Mouse (Mus musculus): ENCODE measurements around the gene St7l.

St7l gene

DNA sequence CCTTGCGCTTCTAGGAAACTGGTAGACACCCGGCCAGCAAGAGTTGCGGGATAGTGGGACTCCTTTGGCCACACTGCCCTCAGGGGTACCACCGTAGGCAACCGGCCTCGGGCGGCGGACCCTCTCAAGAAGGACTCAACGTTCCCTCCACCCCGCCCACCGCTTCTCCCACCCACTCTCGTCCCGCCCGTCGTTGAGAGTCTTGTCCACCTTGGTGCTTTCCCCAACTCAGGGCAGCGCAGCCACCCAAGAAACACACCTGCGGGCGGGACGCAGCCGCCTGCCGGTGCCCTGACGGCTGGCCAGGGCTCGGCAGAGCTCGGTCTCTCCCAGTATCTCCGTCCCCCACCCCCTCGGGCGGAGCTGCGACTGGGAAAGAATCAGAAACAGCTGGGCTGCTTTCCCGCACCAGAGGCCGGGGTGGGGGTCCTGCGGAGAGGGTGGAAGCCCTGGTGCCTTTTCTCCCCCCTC is 98.4 kb downstream of the St7l start:
- in situ Hi-C loops (cut with MboI; ENCODE audit: low sequenced_read_pairs) = no loop called here

DNA sequence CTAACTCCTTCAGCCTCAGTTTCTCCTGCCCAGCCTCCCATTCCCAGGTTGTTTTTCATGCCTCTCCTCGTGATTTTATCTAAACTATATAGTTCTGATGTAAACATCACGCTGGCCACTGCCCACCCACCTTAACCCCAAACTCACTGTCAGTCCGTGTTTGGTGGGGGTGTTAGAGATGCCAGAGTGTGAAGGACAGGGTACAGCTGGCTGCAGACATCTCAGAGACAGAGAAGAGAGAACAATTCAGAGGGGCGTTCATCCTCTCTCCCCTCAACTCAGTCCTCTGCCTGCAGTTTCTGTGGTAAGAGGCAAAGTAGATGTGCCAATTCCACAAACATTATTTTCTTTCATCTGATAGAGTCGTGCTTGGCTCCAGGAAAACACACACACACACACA is 99.1 kb downstream of the St7l start:
- in situ Hi-C loops (cut with MboI; ENCODE audit: low sequenced_read_pairs) = no loop called here

DNA sequence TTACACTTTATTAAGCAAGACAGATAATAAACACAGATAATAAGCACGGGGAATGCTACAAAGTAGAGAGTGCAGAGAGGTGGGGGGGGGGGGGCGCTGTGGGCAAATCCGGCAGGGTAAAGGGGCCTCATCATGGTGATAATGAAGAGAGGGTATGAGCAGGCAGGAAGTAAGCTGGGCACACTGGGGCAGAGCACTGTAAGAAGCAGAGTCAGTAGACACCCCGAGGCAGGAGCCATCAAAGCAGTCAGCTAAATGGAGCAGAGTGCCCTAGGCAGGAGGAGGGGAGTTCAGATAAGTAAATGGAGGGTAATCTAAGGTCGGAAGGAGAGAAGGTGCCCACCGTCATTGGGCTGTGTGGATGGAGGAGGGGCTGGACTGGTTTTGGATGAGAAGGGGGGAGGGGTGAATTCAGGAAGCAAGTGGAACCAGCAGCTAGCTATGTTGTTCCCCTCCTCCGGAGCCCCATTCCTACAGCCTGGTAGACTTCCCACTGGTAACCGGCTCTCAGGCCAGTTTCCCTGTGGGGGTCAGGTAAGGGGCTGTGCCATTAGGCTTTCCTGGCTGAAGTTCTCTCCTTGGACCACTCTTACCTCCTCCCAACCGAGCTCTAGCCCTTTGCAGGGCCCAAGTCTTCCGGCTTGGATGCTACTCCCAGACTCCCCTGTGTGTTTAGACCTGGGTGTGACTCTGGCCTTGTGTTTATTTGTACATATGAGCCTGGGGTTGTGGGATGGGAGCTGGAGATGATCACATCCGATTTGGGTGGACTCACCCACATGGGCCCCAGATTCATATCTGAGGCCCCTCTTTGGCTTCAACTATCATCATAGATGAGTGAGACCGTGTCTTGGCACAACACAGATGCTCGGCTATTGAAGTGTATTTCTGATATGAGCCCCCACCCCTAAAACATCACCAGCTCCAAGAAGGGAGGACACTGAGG is 99.8 kb downstream of the St7l start:
- in situ Hi-C loops (cut with MboI; ENCODE audit: low sequenced_read_pairs) = no loop called here

DNA sequence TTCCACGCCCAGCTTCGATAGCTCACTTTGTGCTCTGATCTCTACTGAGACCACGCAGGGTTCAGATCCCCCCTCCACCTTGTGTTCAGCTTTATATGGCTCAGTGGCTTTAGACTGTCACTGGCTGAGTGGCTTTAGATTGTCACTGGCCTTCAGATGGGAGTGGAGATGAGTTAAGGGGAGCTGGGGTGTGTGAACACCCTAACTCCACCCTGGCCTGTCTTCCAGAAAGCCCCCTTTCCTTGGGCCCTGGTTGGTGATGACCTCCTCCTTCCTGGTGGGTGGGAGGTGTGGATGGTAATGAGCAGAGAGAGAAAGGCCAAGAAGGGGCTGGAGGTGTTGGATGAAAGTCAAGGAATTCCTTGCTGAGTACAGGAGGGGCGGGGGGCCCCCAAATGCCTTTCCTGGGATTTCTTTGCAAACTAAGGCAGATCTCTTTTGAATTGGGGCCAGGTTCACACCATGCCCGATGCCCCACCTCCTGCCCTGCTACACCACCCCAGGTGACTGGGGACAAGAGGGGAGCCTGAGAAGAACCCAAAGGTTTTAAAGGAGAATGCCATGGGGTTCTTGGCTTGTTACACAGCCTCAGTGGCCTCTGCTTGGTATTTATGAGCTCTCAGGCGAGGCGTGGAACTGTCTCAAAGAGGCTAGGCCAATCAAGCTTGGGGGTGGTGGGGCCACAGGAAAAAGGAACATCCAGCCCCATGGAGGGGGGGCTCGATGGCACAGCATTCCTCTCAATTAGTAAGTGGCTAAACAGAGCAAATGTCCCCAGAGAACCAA is 101.5 kb downstream of the St7l start:
- in situ Hi-C loops (cut with MboI; ENCODE audit: low sequenced_read_pairs) = no loop called here

DNA sequence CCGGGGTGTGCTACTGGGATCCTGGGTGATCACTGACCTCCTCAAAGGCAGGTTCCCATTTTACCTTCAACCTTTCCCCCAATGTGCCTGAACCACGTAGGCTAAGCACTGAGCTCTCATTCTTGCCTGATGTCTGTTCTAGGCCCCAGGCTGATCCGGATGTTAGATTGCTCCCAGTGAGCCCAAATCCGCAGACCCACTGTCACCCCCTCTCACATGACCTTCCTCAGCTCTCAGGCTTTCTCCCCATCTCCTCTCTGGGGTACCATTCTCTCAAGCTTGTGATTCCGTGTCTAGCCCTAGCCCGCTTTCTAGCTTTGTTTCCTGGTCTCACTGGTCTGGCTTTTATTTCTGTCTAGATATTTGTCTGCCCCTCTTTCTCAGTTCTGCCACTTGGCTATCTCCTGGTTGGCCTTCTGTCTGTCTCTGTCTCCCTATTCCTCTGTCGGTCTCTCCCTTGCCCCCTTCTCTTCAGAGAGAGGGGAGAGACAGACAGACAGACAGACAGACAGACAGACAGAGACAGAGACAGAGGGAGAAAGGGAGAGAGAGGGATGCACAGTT is 102.3 kb downstream of the St7l start:
- in situ Hi-C loops (cut with MboI; ENCODE audit: low sequenced_read_pairs) = no loop called here

DNA sequence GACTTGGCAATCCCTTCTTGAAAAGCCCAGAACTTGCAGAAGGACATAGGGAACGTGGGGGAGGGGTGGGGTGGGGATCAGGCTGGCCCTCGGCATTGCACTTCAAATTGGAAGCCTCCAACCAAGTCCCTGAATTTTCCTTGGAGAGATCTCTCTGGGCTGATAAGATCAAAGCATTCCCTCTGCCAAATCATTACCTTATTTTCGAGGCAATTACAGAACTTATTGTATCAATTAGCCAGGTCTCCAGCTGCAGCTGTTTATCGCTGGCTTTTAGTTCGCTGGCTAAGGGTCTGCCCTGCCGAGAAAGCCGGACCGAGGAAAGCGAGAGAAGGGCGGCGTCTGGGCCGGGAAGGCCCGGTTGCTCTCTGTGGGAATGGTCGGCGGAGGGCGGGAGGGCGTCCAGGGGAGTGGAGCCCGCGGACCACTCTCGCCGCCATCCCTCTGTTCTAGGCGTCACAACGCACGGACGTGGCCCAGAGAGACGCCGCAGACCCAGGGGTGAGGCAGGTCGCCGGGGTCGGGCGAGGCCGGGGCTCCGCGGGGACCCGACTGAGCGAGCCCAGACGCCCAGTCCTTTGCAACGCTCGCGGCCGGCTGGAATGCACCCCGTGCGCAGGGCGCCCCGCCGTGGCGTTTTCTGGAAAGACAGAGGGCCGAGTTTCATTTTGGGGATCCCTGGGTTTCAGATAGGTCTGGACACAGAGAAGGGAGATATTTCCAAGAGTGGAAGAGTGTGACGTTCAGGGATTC is 103.9 kb downstream of the St7l start:
- in situ Hi-C loops (cut with MboI; ENCODE audit: low sequenced_read_pairs) = no loop called here

Data from CH12F3 (cell line).